Mouse (Mus musculus) MEL (cell line): ENCODE results near the gene Btd.

Experiments
- CTCF ChIP-seq, 3 experiments: IDR thresholded peaks in 2 of 3; conservative IDR thresholded peaks in 1 of 3; 2 replicates each; pipeline ENCODE4 v1.5.1; 2011 to 2012; ENCODE audit warnings: low read length in 3 of 3, low read depth in 2 of 3, mild to moderate bottlenecking in 2 of 3, improper control_type of control experiment in 1 of 3, inconsistent platforms in 1 of 3, mixed read lengths in 1 of 3, moderate library complexity in 1 of 3; ENCODE audit not compliant: control insufficient read depth in 1 of 3, insufficient read depth in 1 of 3, poor library complexity in 1 of 3, severe bottlenecking in 1 of 3
- E2F4 ChIP-seq: IDR thresholded peaks from 2 replicates; pipeline ENCODE4 v1.6.1; 2011; ENCODE audit warnings: low read depth, low read length, improper control_type of control experiment, borderline replicate concordance
- EP300 ChIP-seq, 2 experiments: IDR thresholded peaks; 2 replicates each; pipeline ENCODE4 v1.6.1; 2011; ENCODE audit warnings: improper control_type of control experiment in 2 of 2, low read length in 2 of 2, low read depth in 1 of 2, mild to moderate bottlenecking in 1 of 2
- GATA1 ChIP-seq: IDR thresholded peaks from 2 replicates; pipeline ENCODE4 v1.6.1; 2011; ENCODE audit warnings: low read depth, low read length, improper control_type of control experiment
- JUND ChIP-seq: IDR thresholded peaks from 2 replicates; pipeline ENCODE4 v1.6.1; 2011; ENCODE audit warnings: low read depth, mild to moderate bottlenecking, improper control_type of control experiment, low read length
- KAT2A ChIP-seq: conservative IDR thresholded peaks from 2 replicates; pipeline ENCODE4 v1.6.1; 2012; ENCODE audit warnings: low read depth, low read length, improper control_type of control experiment, inconsistent platforms
- MAX ChIP-seq: IDR thresholded peaks from 2 replicates; pipeline ENCODE4 v1.6.1; 2011; ENCODE audit warnings: low read length, improper control_type of control experiment
- POLR2A ChIP-seq, 2 experiments: IDR thresholded peaks; 2 replicates each; pipeline ENCODE4 v1.6.1; 2011 to 2012; ENCODE audit warnings: low read length in 2 of 2, mild to moderate bottlenecking in 2 of 2, control low read depth in 1 of 2, improper control_type of control experiment in 1 of 2, low read depth in 1 of 2, moderate library complexity in 1 of 2; ENCODE audit not compliant: control insufficient read depth in 1 of 2, insufficient read depth in 1 of 2, poor library complexity in 1 of 2
- POLR2AphosphoS2 ChIP-seq: IDR thresholded peaks from 2 replicates; pipeline ENCODE4 v1.6.1; 2011; ENCODE audit warnings: low read length, improper control_type of control experiment
- SIN3A ChIP-seq: IDR thresholded peaks from 2 replicates; pipeline ENCODE4 v1.6.1; 2012; ENCODE audit warnings: low read length, improper control_type of control experiment, inconsistent platforms
- UBTF ChIP-seq: IDR thresholded peaks from 2 replicates; pipeline ENCODE4 v1.6.1; 2012; ENCODE audit warnings: low read depth, mild to moderate bottlenecking, inconsistent platforms, low read length, improper control_type of control experiment, moderate library complexity, borderline replicate concordance; ENCODE audit not compliant: insufficient read depth
- ZC3H11A ChIP-seq: IDR thresholded peaks from 2 replicates; pipeline ENCODE4 v1.6.1; 2012; ENCODE audit warnings: low read depth, mild to moderate bottlenecking, inconsistent platforms, low read length, improper control_type of control experiment
- ZKSCAN1 ChIP-seq: IDR thresholded peaks from 2 replicates; pipeline ENCODE4 v1.6.1; 2012; ENCODE audit warnings: low read depth, mild to moderate bottlenecking, inconsistent platforms, low read length, improper control_type of control experiment, moderate library complexity

- TF ChIP-seq EP300 (IDR thresholded peaks at IDR 0.05; ENCODE audit: low read depth in 1 of 2, low read length in 2 of 2), result no peak
- TF ChIP-seq SIN3A, result no peak
- TF ChIP-seq POLR2AphosphoS2, result no peak
- TF ChIP-seq POLR2A (IDR thresholded peaks at IDR 0.05; ENCODE audit: control insufficient read depth in 1 of 2, insufficient read depth in 1 of 2, low read depth in 1 of 2, low read length in 2 of 2, poor library complexity in 1 of 2), result no peak
- no peak for TF ChIP-seq CTCF (IDR thresholded peaks at IDR 0.05 in 2 of 3, conservative IDR thresholded peaks at IDR 0.05 in 1 of 3; ENCODE audit: control insufficient read depth in 1 of 3, insufficient read depth in 1 of 3, low read depth in 2 of 3, low read length in 3 of 3, poor library complexity in 1 of 3, severe bottlenecking in 1 of 3)
- no peak for TF ChIP-seq MAX
- no peak for TF ChIP-seq ZC3H11A
- no peak for TF ChIP-seq GATA1
- no peak for TF ChIP-seq E2F4
- TF ChIP-seq UBTF, result no peak
- no peak for TF ChIP-seq JUND
- TF ChIP-seq KAT2A, result no peak
- no peak for TF ChIP-seq ZKSCAN1
Measured at GRCm38 (mm10) chr14:31647991-31648390, 7.2 kb downstream of the Btd start.
